Comparison of ENCODE assay signal across 16 mouse cellular contexts in genomic region chr11:37678484-37679193, GRCm38 (mm10).
"Had no signal": no experiment of that assay in that cellular context is flagged by ENCODE, and none has a peak within 500 bp of the region (broad histone marks: within the 10 kb centered on the region; RNA-seq: fewer than 3 reads in every experiment).

No protein-coding gene starts in this region.

- H3K36me3 ChIP-seq: limb, embryonic 12.5 days; liver, embryonic 13.5 days; lung, embryonic 15.5 days; neural tube, embryonic 12.5 days had no signal

- H3K9ac ChIP-seq: limb, embryonic 12.5 days; liver, embryonic 13.5 days; liver, postnatal 0 days; lung, embryonic 15.5 days; neural tube, embryonic 12.5 days had no signal

- H3K4me2 ChIP-seq: limb, embryonic 12.5 days; liver, embryonic 13.5 days; lung, embryonic 15.5 days; neural tube, embryonic 12.5 days had no signal

- H3K27ac ChIP-seq: kidney, postnatal 0 days; limb, embryonic 12.5 days; liver, embryonic 13.5 days; lung, embryonic 15.5 days; macrophage; neural tube, embryonic 12.5 days; stomach, postnatal 0 days had no signal

- H3K27me3 ChIP-seq: limb, embryonic 12.5 days; liver, embryonic 13.5 days; lung, embryonic 15.5 days; megakaryocyte, embryonic 14.5 days; neural tube, embryonic 12.5 days had no signal

- H3K4me1 ChIP-seq: limb, embryonic 12.5 days; liver, embryonic 13.5 days; lung, embryonic 15.5 days; megakaryocyte, embryonic 14.5 days; neural tube, embryonic 12.5 days had no signal

- H3K4me3 ChIP-seq: limb, embryonic 12.5 days; liver, embryonic 13.5 days; lung, embryonic 15.5 days; megakaryocyte, embryonic 14.5 days; neural tube, embryonic 12.5 days had no signal

- ATAC-seq: liver, postnatal 0 days had no signal

- DNase-seq: kidney, adult 9 months; kidney, postnatal 36 days; layer of hippocampus, adult 9-11 months; layer of hippocampus, postnatal 36 days; liver; liver, embryonic 13.5 days; liver, postnatal 0 days; lung, postnatal 14 days; thymus, postnatal 14 days had no signal

- H3K9me3 ChIP-seq: limb, embryonic 12.5 days; liver, embryonic 13.5 days; lung, embryonic 15.5 days; megakaryocyte, embryonic 14.5 days; neural tube, embryonic 12.5 days had no signal
